Mouse (Mus musculus): ENCODE measurements around the gene Asic3. TPM values are rescaled to one million over a fixed set of nuclear protein-coding genes. Genes with fewer than 3 reads are reported as not detected.
"Not testable (repeated sequence)": the region's sequence is repeated elsewhere in the genome, so short reads cannot be mapped to it uniquely, and the experiment has no call there.

Gene Asic3
- polyA plus RNA-seq, 1 experiment: not detected

DNA sequence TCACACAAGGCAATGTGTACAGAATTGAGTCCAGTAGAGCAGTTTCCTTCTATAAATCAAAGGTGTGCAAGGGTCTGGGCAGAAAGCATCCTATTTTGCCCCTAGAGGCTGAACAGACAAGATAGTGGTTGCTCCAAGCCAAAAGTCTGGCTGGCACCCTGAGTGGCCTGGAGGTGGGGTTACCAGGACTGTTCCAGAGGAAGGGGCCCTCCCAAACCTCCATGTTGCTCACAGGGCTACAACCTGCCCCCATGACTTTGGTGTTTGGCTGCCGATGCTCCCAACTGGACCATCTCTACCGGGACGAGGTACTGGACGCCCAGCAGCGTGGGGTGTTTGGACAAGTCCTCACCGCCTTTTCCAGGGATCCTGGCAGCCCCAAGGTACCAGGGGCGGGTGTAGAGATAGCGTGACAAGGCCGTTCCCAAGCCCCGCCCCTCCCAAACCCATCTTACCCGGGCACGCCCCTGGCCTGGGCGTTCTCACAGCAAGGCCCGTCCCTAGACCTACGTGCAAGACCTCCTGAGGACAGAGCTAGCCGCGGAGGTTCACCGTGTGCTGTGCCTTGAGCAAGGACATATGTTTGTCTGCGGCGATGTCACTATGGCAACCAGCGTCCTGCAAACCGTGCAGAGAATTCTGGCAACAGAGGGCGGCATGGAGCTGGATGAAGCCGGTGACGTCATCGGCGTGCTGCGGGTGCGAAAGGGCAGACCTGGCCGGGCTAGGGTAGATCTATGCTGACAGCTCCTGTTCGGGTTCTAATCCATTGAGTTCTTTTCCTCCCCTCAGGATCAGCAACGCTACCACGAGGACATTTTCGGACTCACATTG, 29.9 kb upstream of the Asic3 start:
- H3K27ac ChIP-seq (replicated peaks; ENCODE audit: low read depth, low read length): peak overlapping the region; percentile 70
- peak overlapping the region; percentile 53 for H3K4me3 ChIP-seq (ENCODE audit: insufficient read depth, low read depth, low read length)
- H3K4me1 ChIP-seq (ENCODE audit: control insufficient read depth, insufficient read depth, insufficient read length, low read length): peaks cover 18% of the 10 kb centered on the region

DNA sequence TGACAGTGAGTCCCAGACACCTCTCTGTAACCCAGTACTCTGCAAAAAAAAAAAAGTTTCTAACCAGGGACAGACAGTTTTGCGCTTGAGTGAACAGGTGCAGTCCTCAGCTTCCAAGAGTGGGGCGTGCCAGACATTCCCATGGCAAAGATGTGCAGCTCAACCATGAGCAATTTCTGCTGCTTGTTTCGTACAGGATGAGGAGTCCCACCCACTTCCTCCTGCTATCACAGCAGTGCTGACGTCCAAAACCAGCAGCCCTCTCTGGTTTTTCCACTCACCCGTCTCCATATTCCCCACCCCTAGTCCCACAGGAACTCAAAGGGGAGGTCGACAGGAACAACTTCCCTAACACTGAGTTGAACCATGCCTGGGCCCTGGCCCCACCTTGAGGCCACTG, 28.8 kb upstream of the Asic3 start:
- Histone ChIP-seq H3K4me3 (ENCODE audit: insufficient read depth, low read depth, low read length) (no peak overlapping the region), H3K4me1 (ENCODE audit: control insufficient read depth, insufficient read depth, insufficient read length, low read length) (peaks cover 19% of the 10 kb centered on the region), H3K27ac (replicated peaks; ENCODE audit: low read depth, low read length) (peak overlapping the region; percentile 84)

DNA sequence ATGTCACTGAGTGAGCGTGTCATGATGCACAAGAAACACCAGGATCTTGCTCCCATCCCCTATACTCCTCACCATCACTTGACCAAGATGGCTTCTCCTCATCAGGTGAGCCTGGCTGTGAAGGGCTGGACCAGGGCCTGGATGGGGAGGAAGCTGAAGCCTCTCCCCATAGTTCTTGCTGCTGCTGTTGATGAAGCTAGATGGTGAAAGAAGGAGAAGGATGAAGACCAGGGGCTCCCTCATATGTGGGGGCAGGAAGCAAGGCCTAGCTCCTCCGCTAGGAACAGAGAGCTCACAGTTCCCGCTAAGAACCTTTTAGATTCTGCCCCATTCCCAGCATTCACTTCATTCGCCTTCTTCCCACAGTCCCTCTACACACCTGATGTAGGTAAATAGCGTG, 27.8 kb upstream of the Asic3 start:
- Histone ChIP-seq H3K4me1 (ENCODE audit: control insufficient read depth, insufficient read depth, insufficient read length, low read length) (peaks cover 20% of the 10 kb centered on the region), H3K4me3 (ENCODE audit: insufficient read depth, low read depth, low read length) (no peak overlapping the region), H3K27ac (replicated peaks; ENCODE audit: low read depth, low read length) (no peak overlapping the region)

DNA sequence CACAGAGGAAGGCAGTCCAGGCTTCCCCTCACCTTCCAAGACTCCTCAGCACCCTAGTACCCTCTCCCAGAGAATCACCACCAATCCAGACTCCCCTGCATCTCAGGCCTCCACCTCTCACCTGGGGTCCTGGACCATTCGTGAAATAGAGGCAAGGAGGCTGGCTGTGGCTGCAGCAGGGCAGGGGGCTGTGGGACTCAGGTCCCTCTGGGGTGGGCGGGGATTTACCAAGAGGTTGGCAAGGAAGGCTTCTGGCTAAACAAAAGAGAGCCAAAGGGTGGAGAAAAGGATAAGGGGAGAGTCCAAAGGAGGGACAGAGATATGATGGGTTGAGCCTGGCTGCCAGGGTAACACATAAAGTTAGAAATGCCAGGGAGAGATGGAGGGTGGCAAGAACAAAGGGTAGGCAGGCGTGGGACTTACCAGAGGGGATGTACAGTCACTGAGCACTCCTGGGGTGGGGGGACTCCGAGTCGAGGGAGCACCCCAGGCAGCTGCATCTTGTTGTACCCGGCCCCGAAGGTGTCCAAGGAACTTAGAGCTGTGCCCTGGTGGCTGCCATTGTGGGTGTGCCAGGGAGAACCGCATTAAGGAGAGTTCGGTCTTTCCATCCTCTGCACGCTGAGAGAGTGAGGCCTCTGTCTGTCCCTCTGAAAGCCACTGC, 27.2 kb upstream of the Asic3 start:
- Histone ChIP-seq H3K4me1 (ENCODE audit: control insufficient read depth, insufficient read depth, insufficient read length, low read length) (peaks cover 20% of the 10 kb centered on the region), H3K4me3 (ENCODE audit: insufficient read depth, low read depth, low read length) (no peak overlapping the region), H3K27ac (replicated peaks; ENCODE audit: low read depth, low read length) (no peak overlapping the region)

DNA sequence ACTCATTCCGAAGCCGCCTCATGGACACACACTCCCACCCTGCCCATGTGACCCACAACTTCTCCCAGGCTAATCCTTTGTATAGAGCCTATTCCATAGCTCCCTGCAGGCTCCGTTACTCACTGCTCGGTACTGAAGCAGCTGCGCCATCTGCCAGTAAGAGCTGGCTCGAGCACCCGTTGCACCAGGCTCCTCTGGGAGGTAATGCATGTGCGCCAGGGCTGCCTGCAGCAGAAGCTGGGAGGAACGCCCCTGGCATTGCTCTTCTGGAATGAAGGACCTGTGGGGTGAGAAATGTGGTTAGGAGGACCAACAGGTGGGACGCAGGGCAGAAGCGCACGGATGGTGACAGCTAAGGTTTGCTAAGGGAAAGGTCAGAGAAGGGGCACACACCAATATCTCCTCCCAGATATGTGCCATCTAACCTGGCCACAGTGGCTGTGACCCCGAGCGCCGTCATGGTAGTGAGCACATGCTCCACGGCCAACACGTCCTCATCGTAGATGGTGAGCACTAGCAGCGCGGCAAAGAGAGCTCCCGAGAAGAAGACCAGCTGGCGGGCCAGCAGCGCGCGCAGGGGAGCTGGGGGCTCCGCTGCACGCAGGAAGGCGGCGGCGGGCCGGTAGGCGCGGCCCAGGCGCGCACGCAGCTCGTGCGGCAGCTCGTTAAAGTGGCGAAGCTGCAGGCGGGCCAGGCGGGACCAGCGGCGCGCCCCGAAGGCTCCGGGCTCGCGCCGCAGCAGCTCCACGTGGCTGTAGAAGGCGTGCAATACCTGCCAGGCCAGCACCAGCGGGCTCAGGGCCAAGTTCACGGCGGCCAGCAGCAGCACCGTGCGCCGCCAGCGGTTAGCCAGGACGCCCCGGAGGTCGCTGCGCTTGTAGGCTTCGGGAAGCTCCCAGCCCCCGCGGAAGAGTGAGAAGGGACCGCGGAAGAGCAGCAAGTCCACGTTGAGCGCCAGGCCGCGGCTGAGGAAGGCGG, 25.6 kb upstream of the Asic3 start:
- Histone ChIP-seq H3K4me1 (ENCODE audit: control insufficient read depth, insufficient read depth, insufficient read length, low read length) (peaks cover 20% of the 10 kb centered on the region), H3K27ac (replicated peaks; ENCODE audit: low read depth, low read length) (no peak overlapping the region), H3K4me3 (ENCODE audit: insufficient read depth, low read depth, low read length) (peak overlapping the region; percentile 48)

DNA sequence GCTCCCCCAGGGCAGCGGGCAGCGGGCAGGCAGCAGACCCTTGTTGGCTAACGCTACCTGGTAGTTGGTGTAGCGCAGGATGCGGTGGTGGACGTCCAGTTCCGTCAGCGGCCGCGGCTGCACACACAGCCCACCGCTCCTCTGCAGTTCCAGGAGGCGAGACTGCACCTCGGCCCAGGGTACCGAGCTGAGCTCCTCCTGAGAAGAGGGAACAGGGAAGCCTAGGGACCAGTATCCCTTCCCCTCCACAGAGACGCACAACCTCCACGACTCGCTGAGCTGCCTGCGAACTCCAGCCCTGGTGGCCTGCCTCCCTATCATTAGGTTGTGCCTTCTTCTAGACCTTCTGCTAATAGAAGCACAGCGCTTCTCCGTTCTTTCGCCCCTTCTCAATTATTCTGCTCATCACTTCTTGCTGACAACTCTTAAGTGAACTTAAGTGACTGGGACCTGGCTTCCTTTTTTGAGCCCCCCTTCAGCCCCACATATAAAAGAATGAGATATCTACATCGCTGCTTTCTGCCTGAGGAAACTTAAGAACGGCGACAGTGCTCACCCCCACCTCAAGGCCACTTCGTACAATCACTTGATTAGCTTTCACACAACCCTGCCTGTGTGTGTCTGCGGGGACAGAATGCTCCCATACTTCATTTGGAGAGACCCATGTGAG, 24.8 kb upstream of the Asic3 start:
- peaks cover 15% of the 10 kb centered on the region for H3K4me1 ChIP-seq (ENCODE audit: control insufficient read depth, insufficient read depth, insufficient read length, low read length)
- peak overlapping the region; percentile 48 for H3K4me3 ChIP-seq (ENCODE audit: insufficient read depth, low read depth, low read length)
- no peak overlapping the region for H3K27ac ChIP-seq (replicated peaks; ENCODE audit: low read depth, low read length)

DNA sequence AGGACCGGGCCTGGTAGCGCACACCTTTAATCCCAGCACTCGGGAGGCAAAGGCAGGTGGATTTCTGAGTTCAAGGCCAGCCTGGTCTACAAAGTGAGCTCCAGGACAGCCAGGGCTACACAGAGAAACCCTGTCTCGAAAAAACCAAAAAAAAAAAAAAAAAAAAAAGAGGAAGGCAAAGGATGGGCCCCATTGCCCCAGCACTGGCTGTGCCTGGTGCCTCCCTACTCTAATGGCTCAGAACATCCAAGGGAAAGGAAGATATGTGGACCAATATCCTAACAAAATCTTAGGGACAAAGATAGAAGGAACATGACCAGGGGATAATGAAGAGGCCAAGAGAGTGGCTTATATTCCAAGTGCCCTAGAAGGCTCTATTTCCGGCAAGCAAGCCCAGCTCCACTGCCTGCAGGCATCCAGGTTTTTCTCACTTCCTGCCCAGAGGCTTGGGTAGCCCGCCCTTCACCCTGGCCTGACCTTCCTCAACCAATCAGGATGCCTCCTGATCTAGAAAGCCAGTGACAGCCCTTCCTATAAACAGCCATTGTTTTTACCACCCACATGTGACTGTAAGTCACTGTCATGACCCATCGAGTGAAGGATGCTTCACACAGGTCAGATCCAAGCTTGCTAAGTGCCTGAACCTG, 24.1 kb upstream of the Asic3 start:
- Histone ChIP-seq H3K27ac (replicated peaks; ENCODE audit: low read depth, low read length) (no peak overlapping the region; the same call in 1 of the 2 replicates), H3K4me1 (ENCODE audit: control insufficient read depth, insufficient read depth, insufficient read length, low read length) (peaks cover 10% of the 10 kb centered on the region), H3K4me3 (ENCODE audit: insufficient read depth, low read depth, low read length) (no peak overlapping the region)

DNA sequence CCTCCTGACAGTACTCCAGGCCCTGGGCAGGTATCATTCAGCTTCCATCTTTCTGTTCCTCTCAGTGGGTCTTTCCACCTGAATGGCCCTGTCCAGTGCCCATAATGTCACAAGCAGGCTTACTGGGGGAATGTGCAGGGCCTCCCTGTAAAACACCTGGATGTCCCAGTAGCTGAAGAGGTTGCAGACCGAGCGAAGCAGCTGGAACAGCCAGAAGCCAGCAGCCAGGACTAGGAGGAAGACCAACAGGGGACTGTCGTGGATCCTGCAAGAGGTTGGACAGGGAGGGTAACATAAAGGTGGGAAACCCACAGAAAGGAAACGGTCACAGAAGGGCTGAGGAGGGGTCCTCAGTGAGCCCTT, 23.6 kb upstream of the Asic3 start:
- Histone ChIP-seq H3K4me3 (ENCODE audit: insufficient read depth, low read depth, low read length) (no peak overlapping the region), H3K27ac (replicated peaks; ENCODE audit: low read depth, low read length) (no peak overlapping the region; the same call in 1 of the 2 replicates), H3K4me1 (ENCODE audit: control insufficient read depth, insufficient read depth, insufficient read length, low read length) (peaks cover 10% of the 10 kb centered on the region)

DNA sequence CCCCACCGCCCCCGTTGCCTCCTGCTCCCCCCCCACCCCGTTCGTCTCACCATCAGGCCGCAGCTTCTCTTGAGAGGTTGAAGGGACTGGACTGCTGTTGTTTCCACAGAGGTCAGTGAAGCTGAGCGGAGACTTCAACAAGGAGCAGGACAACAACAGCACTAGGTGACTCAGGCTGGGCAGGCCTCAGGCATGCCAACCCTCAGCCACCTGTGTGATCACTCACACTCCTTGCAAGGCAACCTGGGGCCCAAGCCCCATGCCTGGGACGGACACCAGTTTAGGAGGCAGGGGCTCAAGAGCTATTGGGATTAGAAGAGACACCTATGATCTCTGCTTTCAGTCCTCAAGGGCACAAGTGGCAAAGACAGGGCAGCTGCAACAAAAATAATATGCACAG, 21.3 kb upstream of the Asic3 start, which contains the start of gene Atg9b:
TSS of gene Atg9b (minus strand) at position 280 of the 400 bp plus-strand sequence.
- no peak within 1 kb of the TSS for H3K27ac ChIP-seq (replicated peaks; ENCODE audit: low read depth, low read length)
- H3K4me1 ChIP-seq (ENCODE audit: control insufficient read depth, insufficient read depth, insufficient read length, low read length): peaks cover 5% of the 10 kb centered on the region
- H3K4me3 ChIP-seq (ENCODE audit: insufficient read depth, low read depth, low read length): no peak within 1 kb of the TSS

DNA sequence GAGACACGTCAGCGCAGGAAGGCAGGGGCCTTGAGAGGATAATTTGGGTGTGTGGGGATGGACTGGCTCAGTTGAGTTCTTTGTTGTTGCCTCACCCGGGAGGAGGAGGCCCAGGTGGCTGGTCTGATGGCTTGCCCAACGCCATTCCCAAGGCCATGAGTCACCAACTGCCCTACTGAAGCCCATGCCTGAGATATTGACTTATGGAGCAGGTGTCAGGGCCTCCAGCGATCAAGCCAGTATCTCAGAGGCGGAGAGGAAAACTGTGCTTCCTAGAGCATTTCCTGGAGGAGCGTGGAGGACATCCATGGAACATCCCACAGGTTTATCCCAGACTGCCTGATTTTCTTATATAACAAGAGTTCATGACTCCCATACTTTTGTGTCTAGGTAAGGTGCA, 20.5 kb upstream of the Asic3 start:
- Histone ChIP-seq H3K4me3 (ENCODE audit: insufficient read depth, low read depth, low read length) (no peak overlapping the region), H3K4me1 (ENCODE audit: control insufficient read depth, insufficient read depth, insufficient read length, low read length) (peaks cover 2% of the 10 kb centered on the region), H3K27ac (replicated peaks; ENCODE audit: low read depth, low read length) (no peak overlapping the region)

DNA sequence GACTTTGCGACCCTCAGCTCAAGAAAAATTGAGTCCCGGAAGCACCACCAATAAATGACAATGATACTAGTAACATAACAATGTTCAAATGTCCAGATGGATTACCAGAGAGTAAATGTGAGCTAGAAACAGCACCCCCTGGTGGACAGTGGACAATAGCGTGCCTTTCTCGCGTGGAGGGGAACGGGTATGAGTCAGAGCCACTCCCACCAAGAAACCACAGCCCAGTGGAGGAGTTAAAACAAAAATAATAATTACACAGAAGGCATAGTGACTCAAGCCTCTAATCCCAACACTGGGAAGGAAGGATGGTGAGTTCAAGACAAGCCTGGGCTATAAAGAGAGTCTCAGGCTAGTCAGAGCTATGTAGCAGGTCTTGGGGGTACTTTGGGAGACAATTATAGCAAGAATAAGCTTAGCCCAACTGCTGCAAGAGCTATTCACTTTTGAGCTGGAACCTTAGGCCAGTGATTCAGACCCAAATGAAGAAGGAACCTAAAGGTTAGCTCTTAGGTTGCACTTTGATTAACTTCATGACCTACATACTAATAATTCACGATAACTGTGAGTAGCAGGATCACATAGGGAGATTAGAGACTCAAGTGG, 19.7 kb upstream of the Asic3 start, which contains the start of gene Abcb8:
TSS of gene Abcb8 (plus strand) at position 272 of the 606 bp plus-strand sequence.
- peak within 1 kb of the TSS; percentile 94 for H3K27ac ChIP-seq (replicated peaks; ENCODE audit: low read depth, low read length)
- H3K4me1 ChIP-seq (ENCODE audit: control insufficient read depth, insufficient read depth, insufficient read length, low read length): peaks cover 2% of the 10 kb centered on the region
- peak within 1 kb of the TSS; percentile 76 for H3K4me3 ChIP-seq (ENCODE audit: insufficient read depth, low read depth, low read length)

DNA sequence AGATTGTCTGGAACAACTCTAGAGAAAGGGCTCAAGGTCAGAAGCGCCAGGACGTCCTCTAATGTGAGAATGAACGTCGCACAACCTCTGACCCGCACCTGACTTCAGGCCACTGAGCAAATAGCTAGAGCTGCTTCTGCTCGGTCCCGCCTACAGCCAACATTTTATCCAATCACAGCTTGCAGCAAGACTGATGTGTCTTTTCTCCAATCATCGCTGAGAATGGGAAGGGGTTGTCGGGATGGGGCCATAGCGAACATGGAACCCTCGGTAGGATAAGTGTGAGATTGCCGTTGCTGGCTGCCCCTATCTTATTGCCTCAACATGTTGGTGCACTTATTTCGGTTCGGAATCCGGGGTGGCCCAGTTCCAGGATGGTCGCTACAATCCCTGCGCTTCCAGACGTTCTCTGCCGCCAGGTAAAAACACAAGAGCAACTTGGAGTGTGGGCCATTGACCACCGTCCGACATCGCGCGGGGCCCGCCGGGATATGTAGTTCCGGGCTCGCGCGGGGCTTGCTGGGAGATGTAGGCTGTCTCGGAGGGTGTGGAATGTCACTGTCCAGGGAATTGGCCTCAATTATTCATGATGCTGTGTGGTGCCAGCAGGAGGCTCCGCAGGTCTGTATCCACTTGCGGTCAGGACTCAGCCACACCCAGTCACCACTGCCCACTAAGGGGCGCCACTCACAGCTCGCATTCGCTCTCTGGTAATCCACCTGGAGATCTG, 18.9 kb upstream of the Asic3 start:
- H3K4me1 ChIP-seq (ENCODE audit: control insufficient read depth, insufficient read depth, insufficient read length, low read length): peaks cover 2% of the 10 kb centered on the region; the same call in 1 of the 2 replicates
- peak overlapping the region; percentile 76 for H3K4me3 ChIP-seq (ENCODE audit: insufficient read depth, low read depth, low read length)
- H3K27ac ChIP-seq (replicated peaks; ENCODE audit: low read depth, low read length): peak overlapping the region; percentile 94

DNA sequence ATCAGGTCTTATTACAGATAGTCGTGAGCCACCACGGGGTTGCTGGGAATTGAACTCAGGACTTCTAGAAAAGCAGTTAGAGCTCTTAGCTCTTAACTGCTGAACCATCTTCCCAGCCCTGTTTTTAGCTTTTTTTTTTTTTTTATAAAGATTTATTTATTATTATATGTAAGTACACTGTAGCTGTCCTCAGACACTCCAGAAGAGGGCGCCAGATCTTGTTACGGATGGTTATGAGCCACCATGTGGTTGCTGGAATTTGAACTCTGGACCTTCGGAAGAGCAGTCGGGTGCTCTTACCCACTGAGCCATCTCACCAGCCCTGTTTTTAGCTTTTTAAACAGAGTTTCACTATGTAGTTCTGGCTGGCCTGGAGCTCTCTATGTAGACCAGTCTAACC, 16.9 kb upstream of the Asic3 start:
- not testable (repeated sequence) for H3K27ac ChIP-seq (replicated peaks; ENCODE audit: low read depth, low read length); H3K4me1 ChIP-seq (ENCODE audit: control insufficient read depth, insufficient read depth, insufficient read length, low read length); H3K4me3 ChIP-seq (ENCODE audit: insufficient read depth, low read depth, low read length)
